ENCODE assay signal across 9 mouse cellular contexts in genomic region chr9:52012781-52013436, GRCm38 (mm10).
"Had no signal": no experiment of that assay in that cellular context is flagged by ENCODE, and none has a peak within 500 bp of the region (broad histone marks: within the 10 kb centered on the region; RNA-seq: fewer than 3 reads in every experiment).

No protein-coding gene starts in this region.

- DNase-seq: kidney, postnatal 14 days; layer of hippocampus, adult 9-11 months; layer of hippocampus, postnatal 36 days; lung, adult 18-20 months; right cerebral cortex, postnatal 25 days; thymus, postnatal 4 days had no signal

- H3K4me2 ChIP-seq: limb, embryonic 15.5 days; midbrain, embryonic 13.5 days had no signal

- H3K9me3 ChIP-seq: limb, embryonic 15.5 days; midbrain, embryonic 13.5 days had no signal

- H3K4me3 ChIP-seq: limb, embryonic 15.5 days; midbrain, embryonic 13.5 days had no signal

- ATAC-seq: intestine, postnatal 0 days; midbrain, embryonic 13.5 days had no signal

- H3K27me3 ChIP-seq: limb, embryonic 15.5 days; midbrain, embryonic 13.5 days had no signal

- H3K9ac ChIP-seq: limb, embryonic 15.5 days; midbrain, embryonic 13.5 days had no signal

- H3K4me1 ChIP-seq: limb, embryonic 15.5 days; midbrain, embryonic 13.5 days had no signal

- H3K36me3 ChIP-seq: limb, embryonic 15.5 days; midbrain, embryonic 13.5 days had no signal

- H3K27ac ChIP-seq: limb, embryonic 15.5 days; midbrain, embryonic 13.5 days had no signal
